Mouse (Mus musculus): ENCODE results near the gene Olig2. TPM values are rescaled to one million over a fixed set of nuclear protein-coding genes. Genes with fewer than 3 reads are reported as not detected.
A peak's percentile ranks its signal among the peaks of the same experiment; 100 is the strongest.
"Not testable (repeated sequence)": the region's sequence is repeated elsewhere in the genome, so short reads cannot be mapped to it uniquely, and the experiment has no call there.

The Olig2 gene
- total RNA-seq, 4 experiments from 2014 or later, result not detected

DNA sequence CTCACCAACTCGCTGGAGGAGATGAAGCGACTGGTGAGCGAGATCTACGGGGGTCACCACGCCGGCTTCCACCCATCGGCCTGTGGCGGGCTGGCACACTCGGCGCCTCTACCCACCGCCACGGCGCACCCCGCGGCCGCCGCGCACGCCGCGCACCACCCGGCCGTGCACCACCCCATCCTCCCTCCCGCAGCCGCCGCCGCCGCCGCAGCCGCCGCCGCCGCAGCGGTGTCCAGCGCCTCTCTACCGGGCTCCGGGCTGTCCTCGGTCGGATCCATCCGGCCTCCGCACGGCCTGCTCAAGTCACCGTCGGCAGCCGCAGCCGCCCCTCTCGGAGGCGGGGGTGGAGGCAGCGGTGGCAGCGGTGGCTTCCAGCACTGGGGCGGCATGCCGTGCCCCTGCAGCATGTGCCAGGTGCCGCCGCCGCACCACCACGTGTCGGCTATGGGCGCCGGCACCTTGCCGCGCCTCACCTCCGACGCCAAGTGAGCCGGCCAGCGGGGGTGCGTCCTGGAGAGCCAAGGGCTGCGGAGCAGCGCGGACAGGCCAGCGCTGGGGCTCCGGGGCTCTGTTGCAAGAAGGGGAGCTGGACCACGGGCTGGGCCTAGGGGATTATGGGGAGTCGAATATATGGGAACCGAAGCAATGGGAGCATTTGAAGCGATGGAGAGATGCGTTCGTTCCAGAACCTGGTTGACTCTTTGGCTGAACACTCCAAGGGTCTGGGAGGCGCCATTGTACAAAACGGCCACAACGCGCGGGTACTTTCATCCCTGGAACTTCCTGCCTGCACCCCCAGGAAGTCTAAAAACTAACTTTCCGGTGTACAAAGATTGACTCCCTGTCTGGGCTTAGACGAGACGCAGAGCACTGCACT is 1.9 kb downstream of the Olig2 start:
- no peak for DNase-seq

DNA sequence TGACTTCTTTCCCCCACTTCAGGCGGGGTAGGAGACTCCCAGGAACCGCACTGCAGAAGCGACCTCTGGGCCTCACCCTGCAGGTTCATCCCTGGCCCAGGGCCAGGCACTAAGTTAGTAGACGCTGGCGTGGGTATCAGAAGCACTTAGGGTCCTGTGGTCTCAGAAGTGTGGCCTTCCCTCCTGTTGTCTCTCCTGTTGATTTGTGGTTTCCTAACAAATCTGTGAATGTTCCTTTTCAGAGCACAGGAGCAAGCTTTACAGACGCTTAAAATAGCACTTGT is 2.4 kb downstream of the Olig2 start:
- no peak for DNase-seq

DNA sequence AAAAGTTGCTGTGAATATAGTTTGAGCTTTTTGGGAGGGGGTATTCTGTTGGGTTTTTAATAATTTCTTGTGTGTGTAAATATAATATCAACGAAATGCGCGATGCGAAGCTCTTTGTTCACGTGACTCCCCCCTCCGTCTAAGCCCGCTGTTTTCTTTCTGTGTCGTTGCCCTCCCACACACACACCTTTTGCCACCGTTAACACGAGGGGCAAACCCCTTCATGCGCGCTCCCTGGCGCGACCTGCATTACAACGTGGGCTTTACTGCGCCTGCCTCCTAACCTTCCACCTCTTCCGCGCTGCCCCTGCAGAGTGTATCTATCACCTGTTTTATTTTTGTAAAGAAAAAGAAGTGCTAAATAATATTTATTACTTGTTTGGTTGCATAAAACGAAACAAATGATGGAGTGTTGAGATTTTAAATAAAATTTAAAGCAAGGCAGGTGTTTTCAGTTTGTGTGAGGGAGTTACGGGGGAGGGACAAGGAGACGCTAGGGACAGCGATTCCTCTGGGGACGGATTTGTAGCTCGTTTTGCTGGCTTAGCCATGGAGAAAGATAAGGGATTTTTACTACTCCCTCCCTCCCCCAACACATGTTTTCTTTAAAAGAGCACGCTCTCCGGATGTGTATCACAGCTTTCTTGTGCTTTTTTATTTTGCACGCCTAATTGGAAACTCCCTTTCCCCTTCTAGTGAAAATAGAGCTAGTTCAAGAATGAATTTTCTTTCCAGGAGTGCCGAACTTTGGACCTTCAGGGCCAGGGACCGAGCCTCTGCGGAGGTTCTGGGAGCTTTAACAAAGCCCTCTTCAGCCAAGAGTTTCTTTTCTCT is 3.2 kb downstream of the Olig2 start:
- no peak for DNase-seq

DNA sequence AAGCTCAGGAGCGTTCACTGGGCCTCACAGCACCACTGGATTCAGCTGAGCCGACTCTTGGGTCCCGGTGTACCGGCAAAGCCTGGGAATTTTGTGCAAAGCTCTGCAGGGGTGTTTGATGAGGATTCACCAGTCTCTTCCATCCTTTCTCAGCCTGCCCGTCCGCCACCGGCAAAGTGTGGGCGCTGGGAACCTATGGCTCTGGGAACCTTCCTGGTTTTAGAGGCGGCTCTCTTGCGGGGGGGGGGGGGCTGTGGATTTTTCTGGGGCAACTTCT is 3.8 kb downstream of the Olig2 start:
- no peak for DNase-seq

DNA sequence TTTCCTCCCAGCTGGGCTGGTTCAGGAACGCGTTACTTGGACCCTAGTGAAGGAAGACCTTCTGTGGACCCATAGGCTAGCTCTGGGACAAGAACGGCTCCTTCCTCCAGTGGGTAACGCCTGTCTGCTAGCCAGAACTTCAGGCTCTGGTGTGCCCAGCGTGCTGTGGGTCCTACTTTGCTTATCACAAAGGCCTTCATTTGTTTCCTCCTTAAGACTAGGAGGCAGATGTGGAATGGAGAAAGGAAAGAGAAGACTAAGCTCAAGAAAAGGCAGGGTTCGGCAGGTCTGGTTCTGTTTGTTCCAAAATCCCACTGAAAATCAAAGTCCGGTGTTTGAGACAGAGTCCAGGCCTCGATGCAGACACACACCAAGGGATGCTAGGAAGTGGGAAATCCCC is 4.4 kb downstream of the Olig2 start:
- DNase-seq, result no peak

DNA sequence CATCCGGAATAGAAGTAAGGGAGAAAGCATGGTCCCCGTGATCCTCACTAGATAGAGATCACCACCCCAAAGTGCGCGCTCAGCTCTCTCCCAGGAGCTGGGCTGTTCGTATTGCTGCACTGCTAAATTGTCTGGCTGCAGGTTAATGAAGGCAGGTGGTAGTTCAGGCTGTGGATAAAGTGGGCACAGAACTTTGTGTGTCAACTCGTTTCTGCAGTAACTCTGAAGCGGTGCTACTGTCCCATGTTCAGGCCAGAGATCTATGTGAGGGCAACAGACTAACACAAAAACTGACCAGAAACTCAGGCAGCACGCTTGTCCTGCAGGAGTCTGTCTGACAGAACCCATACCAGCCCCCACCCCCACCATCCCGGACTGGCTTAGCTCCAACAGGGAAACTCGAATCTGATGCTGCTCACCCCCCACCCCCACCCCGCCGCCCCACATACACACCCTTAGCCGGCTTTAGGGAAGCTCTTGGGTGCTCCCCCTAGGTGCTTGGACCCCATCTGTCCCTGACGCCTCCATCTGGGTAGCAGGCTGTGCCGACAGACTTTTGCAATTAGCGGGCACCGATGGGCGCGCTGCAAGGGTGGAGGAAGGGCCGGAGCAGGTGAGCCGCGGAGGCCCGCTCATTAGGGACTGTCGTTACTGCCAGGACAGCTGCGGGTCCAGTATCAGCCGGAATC is 6.7 kb downstream of the Olig2 start:
- DNase-seq, result no peak

DNA sequence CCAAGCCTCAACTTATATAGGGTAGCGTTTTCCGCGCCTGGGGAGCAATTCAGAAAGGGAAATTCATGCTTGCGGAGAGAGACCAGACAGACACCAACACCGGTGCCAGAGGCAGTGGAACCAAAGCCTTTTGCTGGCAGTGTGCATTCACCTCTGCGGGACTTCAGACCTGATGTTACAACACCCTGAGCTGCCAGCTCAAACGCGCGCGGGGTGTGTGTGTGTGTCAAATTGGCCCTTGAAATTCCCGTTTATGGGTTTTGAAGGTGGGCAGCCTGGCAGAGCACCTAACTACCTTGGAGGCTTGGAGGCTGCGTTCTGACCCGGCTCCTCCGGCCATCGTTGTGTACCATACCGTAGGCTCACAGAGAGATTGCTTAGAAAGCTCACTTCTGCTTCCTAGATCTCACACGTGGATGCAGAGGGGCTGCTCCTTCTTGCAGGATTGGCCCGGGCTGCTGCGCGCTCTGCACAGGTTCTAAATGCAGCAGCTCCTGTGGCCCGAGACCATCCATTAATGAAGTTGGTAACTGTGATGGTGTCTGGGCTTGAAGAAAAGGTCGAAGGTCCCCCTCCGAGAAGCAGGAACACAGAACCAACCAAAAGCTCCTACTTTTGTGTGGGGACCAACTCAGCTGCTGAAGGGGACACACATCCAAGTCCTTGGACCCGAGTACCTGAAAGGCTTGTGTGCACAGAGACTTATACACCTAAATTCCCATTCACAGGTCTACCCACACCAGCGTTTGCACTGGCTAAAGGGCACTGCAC is 7.4 kb downstream of the Olig2 start:
- DNase-seq, result no peak

DNA sequence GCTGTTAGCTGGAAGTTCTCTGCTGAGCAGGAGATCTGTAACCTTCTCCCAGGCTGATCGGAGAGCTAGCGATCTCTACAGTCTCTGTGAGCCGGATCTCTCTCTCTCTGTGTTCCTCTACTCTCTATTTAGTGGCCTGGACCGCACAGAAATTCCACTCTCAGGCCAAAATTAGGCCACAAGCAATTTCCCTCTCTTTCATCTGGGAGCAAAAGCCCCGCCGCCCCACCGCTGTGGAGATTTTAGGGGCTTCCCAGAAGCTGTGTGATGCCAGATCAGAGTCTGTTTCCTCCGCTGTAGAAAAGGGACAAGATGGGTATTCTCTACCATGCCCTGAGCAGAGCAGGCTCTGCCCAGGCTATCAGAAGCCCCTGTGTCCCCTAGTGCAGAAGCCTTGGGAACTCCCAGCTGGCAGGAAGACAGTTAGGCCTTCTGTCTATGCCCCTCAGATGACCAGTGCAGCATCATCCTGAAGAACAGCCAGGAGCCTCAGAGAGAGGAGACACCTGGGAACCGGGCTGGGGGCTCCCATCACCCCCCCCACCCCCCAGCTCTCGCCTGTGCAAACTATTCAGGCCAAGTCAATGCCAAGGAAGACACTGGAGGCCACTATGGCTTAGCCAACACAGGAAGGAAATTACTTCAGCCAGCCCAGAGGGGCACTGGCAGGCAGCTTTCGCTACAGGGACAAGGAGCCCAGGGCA is 8.1 kb downstream of the Olig2 start:
- no peak for DNase-seq

DNA sequence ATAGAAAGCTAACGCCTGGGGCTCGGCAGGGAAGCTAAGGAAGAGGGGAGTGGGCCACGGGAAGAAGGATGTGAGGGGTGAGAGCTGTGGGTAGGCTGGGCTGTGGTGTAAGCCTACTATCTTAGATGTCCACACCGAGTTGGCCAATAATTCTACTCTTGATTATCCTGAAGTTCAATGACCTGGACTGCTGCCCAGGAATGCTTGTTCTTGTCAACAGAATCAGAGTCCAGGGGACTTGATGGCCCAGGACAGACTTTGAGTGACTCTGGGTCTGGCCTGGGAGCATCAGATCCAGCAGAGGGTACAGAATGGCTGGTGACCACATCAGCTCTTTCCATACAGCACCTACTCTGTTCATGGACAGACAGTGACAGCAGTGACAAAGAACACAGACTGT is 13.8 kb downstream of the Olig2 start:
- DNase-seq, result no peak

DNA sequence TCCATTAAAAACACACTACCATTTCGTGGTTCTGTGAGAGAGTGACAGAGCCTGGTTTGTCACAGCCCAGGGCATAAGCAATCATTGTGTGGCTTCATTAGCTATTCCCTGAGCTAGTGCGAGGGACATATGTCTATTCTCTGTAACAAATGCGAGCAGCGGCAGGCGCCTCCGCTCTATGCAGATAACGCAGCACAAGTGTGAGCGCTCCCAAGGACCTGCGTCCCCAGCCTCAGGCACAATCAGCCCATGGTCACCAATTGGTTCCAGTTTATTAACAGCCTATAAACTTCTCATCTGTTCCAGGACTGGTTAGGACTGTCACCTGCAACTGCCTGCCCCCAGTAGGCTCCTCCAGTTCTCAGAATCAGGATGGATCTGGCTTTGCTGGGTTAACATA is 21.0 kb downstream of the Olig2 start:
- no peak for DNase-seq

DNA sequence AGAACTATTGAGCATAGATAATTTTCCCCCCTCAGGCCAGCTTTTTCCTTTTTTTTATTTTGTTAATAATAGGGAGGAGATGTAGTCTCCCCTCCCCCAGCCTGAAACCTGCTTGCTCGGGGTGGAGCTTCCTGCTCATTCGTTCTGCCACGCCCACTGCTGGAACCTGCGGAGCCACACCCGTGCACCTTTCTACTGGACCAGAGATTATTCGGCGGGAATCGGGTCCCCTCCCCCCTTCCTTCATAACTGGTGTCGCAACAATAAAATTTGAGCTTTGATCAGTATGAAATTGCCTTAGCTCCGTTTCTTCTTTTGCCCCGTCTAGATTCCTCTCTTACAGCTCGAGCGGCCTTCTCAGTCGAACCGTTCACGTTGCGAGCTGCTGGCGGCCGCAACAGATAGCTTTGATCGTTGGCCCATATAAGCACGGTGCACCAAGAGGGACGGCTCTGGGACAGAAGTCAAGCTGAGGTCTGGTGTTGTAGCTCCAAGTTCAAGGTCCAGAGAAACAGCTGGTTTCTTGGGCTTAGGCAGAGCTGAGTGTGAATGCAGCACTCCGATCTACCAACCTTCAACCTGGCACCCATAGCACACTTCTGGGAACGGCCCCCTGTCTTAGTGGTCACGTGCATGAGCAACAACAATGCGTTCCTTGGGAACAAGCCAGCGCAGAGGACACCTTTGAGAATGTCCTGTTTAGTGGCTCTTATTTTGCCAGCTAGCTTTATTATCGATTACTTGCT is 30.3 kb downstream of the Olig2 start:
- not testable (repeated sequence) for DNase-seq

DNA sequence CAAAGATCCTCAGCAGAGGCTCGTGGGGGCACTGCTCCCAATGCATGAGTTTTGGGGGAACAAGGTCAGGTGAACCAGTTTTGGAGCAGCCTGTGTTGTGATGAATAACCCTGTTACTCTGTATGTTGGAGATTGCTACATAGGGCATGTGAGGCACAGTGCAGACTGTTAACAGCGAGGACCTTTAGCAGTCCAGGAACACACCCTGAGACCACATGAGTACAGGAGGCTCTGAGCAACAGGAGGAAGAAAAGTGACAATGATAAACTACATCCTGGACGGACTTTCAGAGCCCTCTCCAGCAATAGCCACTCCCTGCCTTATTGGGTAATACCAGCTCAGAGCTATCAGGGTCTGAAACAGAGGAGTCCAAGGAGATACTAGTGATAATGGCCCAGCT is 33.7 kb downstream of the Olig2 start:
- DNase-seq, result no peak

DNA sequence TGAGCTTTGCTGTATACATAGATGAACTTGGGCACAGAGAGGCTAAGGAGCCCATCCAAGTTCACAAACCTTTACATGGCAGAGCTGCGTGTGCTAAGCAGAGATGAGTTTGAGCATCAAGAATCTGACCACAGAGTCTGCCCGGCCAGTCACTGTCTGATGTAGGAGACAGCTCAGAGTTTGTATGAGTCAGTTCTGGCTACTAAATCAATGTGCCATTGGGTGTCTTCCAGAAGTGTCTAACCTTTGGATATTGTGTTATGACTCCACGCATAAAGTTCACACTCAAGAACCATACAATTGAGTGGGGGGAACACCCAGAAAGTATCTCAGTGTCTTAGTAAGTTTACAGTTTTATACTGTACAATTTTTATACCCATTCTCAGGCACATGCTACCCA is 35.6 kb downstream of the Olig2 start:
- DNase-seq, result no peak

DNA sequence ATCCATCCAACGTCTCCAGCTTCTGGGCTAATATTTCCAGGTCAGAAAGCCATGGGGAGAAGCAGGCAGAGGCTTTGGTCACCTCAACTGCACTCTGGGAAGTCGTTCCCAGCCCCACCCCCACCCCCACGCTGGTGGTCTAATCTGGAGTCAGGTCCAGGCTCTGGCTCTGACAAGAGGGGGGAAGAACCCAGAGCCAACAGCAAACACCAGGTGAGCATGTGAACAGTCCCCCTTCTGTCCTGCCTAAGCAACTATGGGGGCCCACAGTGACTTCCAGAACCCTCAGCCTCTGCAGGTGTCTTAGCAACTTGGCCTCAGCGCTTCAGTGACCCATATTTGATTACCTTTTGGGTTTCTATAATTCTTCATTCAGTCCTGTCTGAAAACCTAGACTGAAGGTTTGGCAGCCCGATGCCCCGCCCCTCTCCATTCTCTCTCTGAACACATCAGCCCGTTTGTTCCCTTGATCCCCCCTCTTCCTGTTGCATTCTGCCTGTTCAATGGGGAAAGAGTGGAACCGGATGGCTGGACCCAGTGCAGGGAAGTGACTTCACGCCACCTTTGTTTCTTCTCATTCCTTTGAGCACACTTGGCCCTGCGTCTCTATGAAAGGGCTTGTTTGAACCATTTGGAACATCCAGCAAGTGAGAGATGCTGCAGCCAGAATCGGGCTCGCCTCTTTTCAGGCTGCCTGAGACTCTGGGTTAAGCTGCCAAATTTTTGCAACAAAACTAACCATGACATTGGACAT is 37.4 kb downstream of the Olig2 start:
- DNase-seq, result no peak

DNA sequence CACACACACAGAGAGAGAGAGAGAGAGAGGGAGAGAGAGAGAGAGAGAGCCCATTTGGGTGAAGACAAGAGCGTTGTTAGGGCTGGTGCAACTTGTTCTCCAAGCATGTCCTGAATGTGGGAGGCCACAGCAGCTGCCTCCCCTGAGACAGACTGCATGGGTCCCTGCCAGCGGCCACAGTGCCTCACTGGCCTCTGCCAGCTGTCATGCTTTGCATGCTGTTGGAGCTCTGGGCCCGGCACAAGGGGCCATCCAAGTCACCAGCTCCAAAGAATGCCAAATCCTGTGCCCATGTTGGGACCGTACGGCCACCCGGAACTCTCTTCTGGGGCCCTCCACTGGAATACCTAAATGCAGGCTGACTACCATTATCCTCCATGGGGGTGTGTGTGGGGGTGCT is 40.7 kb downstream of the Olig2 start:
- DNase-seq, result no peak

DNA sequence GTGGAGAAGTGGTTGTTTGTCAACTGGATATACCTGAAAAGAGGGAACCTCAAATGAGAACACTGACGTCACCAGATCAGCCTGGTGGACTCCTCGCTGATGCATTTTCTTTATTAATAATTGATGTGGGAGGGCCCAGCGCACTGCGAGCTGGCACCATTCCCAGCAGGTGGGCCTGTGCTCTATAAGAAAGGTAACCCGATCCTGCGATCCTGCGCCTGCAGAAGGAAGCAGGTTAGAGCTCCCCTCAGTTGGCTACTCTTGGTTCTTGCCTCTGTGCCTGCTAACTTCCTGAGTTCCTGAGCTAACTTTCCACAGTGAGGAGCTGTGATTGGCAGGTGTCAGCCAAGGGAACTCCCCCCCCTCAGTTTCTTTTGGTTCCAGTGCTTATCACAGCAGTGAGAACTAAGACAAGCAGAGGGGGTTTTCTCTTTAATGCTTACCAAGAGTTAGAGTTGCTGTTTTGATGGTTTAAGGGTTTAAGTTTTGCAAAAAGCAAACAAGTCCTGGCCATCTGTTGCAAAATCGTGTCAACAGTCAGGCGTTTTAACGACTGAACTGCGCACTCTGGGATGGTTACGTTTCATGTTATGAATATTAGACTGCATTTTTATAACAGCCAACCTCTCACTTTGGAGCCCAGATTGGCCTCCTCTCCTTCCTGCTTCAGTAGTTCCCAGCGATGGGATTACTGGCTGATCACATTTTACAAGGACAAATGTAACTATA is 43.6 kb downstream of the Olig2 start:
- DNase-seq, result no peak

DNA sequence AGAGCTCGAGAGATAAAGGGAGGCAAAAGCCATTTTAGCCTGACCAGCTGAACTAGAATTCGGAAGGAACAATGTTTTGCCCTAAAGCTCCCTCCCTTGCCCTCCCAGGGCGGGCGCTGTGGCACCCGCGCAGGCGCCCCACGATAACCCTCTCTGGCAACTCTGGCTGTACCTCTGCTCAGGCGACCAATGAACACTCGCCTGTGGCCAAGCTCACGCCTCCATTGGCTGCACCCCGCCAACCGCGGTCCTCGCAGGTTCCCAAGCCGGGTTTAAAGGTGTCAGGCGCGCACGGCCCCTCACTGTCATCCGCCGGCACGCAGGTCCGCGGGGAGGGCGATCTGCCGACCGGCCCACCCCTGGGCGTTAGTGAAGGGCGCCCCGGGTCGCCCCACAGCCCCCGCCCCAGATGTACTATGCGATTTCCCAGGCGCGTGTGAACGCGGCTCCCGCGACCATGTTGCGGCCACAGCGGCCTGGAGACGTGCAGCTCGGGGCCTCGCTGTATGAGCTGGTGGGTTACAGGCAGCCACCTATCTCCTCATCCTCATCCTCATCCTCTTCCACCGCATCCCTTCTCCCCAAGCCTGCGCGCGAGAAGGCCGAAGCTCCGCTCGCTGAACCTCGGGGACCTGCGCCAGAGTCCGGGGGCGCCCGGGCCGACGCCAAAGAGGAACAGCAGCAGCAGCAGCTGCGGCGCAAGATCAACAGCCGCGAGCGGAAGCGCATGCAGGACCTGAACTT is 44.4 kb downstream of the Olig2 start, which contains the start of gene Olig1:
Olig1 (plus strand) TSS at position 305 of the 744 bp plus-strand sequence.
- peak; percentile 45 for DNase-seq

DNA sequence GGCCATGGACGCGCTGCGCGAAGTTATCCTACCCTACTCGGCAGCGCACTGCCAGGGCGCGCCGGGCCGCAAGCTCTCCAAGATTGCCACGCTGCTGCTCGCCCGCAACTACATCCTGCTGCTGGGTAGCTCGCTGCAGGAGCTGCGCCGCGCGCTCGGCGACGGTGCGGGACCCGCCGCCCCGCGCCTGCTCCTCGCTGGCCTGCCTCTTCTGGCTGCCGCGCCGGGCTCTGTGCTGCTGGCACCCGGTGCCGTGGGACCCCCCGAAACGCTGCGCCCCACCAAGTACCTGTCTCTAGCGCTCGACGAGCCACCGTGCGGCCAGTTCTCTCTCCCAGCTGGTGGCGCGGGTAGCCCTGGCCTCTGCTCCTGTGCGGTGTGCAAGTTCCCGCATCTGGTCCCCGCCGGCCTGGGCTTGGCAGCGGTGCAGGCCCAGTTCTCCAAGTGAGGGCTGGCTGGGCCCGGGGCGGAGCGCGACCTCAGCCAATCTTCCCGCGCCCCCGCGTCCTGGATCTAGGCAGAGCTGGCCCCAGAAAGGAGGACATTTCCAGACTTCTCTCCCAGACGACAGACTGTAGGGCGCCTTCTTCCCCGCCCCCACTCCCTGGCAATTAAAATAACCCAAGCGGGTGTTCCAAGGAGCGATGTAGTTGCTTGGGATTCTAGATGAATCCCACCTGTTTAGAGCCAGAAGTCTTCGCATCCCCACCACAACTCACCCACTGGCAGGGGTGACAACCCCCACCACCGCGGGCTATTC is 45.1 kb downstream of the Olig2 start:
- DNase-seq, result no peak
